ENCODE assay signal across 9 mouse cellular contexts in the genomic region with DNA sequence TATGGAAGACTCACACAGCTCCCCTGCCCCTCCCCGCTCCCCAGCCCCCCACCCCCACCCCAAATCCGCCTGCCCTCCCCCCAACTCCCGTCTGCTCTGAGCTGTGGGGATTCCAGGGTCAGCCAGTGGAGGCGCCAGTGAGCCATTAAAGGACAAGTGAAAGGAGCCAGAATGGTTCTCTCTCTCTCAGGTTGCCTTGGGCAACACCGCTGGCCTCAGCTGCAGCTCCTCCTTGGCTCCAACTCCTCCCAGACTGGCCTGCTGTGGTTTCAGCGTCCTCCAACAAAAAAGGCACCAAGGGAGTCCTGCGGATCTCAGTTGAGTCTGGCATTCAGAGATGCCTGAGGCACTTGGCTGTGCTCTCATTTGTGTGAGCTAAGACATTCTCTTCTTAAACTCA. TPM values are rescaled to one million over a fixed set of nuclear protein-coding genes. Genes with fewer than 3 reads are reported as not detected.
DNase-seq lines count a peak whose midpoint lies in the region; ATAC-seq lines count a peak whose summit lies in the region.
"Had no signal": no experiment of that assay in that cellular context is flagged by ENCODE, and none has a peak within 500 bp of the region (broad histone marks: within the 10 kb centered on the region; RNA-seq: fewer than 3 reads in every experiment).

No protein-coding gene starts in this region.

- WGBS in kidney, embryonic 14.5 days, result 5% methylated on average over 6 of the region's 7 CpGs
- WGBS in liver, embryonic 15.5 days (ENCODE audit: insufficient replicate concordance), result 2% methylated on average over 7 of the region's 7 CpGs

- intact Hi-C loops in gastrocnemius, postnatal 14 days (cut with DNase I; ENCODE audit: low total_unique reads), result no loop called here

- no peaks in the 10 kb centered on the region for H3K36me3 ChIP-seq in kidney, embryonic 14.5 days (ENCODE audit: control insufficient read depth, insufficient read depth, low read length)
- H3K36me3 ChIP-seq in liver, embryonic 15.5 days (replicated peaks), result no peaks in the 10 kb centered on the region

- H3K4me1 ChIP-seq in kidney, embryonic 14.5 days (ENCODE audit: control insufficient read depth, insufficient read depth, low read length), result no peaks in the 10 kb centered on the region
- H3K4me1 ChIP-seq in liver, embryonic 15.5 days (replicated peaks), result no peaks in the 10 kb centered on the region; the same call in 1 of the 2 replicates

- peak; percentile 81 for DNase-seq in 416B (ENCODE audit: low read depth)
- DNase-seq in R1 (ENCODE audit: low read depth, low spot score), result peak; percentile 90
- DNase-seq in cerebellum, postnatal 4 days (ENCODE audit: low spot score in 2 of 2), result peak; percentile 57 to 84
- DNase-seq in gastrocnemius, postnatal 14 days, result peak; percentile 26
- peak; percentile 59 for DNase-seq in neural tube, embryonic 10.5 days (ENCODE audit: extremely low spot score, low spot score)
- DNase-seq in yolk sac, embryonic 10.5 days (ENCODE audit: low spot score), result no peak

- no peaks in the 10 kb centered on the region for H3K9me3 ChIP-seq in kidney, embryonic 14.5 days (ENCODE audit: control insufficient read depth, low read length)
- no peaks in the 10 kb centered on the region for H3K9me3 ChIP-seq in liver, embryonic 15.5 days (replicated peaks)

- peak; percentile 49 for ATAC-seq in kidney, embryonic 14.5 days (ENCODE audit: low FRiP score, low TSS enrichment)
- no peak for ATAC-seq in liver, embryonic 15.5 days (ENCODE audit: insufficient read depth)

- H3K4me3 ChIP-seq in kidney, embryonic 14.5 days (ENCODE audit: low read length), result no peak overlapping the region
- no peak overlapping the region for H3K4me3 ChIP-seq in liver, embryonic 15.5 days (replicated peaks)

- H3K4me2 ChIP-seq in kidney, embryonic 14.5 days (replicated peaks; ENCODE audit: low read depth, low read length), result peak overlapping the region; percentile 10; the same call in 1 of the 2 replicates
- H3K4me2 ChIP-seq in liver, embryonic 15.5 days, result peak overlapping the region; percentile 39

- H3K27me3 ChIP-seq in kidney, embryonic 14.5 days (ENCODE audit: control insufficient read depth, insufficient read depth, low read length), result no peaks in the 10 kb centered on the region
- H3K27me3 ChIP-seq in liver, embryonic 15.5 days, result no peaks in the 10 kb centered on the region

- no peak overlapping the region for H3K27ac ChIP-seq in kidney, embryonic 14.5 days (ENCODE audit: low read depth, low read length)
- no peak overlapping the region for H3K27ac ChIP-seq in liver, embryonic 15.5 days (replicated peaks)

- no peak overlapping the region for H3K9ac ChIP-seq in kidney, embryonic 14.5 days (ENCODE audit: low read depth, low read length)
- H3K9ac ChIP-seq in liver, embryonic 15.5 days, result no peak overlapping the region

RNA-seq across cellular contexts. Expression of a gene that starts 47.9 kb away (rescaled TPM):
- 10 to 100 TPM in 1 of 2 experiments, 1 to 10 TPM in 1; 3.0 to 11.2 TPM for total RNA-seq in gastrocnemius, postnatal 14 days (2021)
- polyA plus RNA-seq in kidney, embryonic 14.5 days (2014; fragmentation: Nextera tagmentation; extraction: Ambion mirVana), result 11.9 and 22.3 TPM in 2 replicates
- polyA plus RNA-seq in liver, embryonic 15.5 days (2015; fragmentation: Nextera tagmentation; extraction: Ambion mirVana), result 5.2 TPM in 2 replicates

RNA-seq across cellular contexts. Expression of a gene that starts 51.3 kb away (rescaled TPM):
- total RNA-seq in gastrocnemius, postnatal 14 days (2021), result 1 to 10 TPM in 1 of 2 experiments, under 1 TPM in 1; 0.70 to 1.0 TPM
- 5.4 and 6.9 TPM in 2 replicates for polyA plus RNA-seq in kidney, embryonic 14.5 days (2014; fragmentation: Nextera tagmentation; extraction: Ambion mirVana)
- 0.08 TPM in 1 of 2 replicates, not detected in the other for polyA plus RNA-seq in liver, embryonic 15.5 days (2015; fragmentation: Nextera tagmentation; extraction: Ambion mirVana)
- polyA plus RNA-seq: spleen, adult 2 months had no signal
